Mouse (Mus musculus) cerebellum, adult 18-20 months (tissue): ENCODE results near the gene Rbl2.
A peak's percentile ranks its signal among the peaks of the same experiment; 100 is the strongest.

Source experiments
- DNase-seq, 2 experiments: peaks; one replicate each; pipeline ENCODE4 v3.0.0; 2021

Rbl2 gene

GRCm38 (mm10) chr8:91069834-91070233, at the start of gene Rbl2:
Rbl2 (plus strand) TSS chr8:91070057.
- peak; percentile 96 to 97 for DNase-seq

- DNase-seq = no peak
Observed at GRCm38 (mm10) chr8:91034417-91034816, 35.4 kb upstream of the Rbl2 start.

GRCm38 (mm10) chr8:91036905-91037304, 33.0 kb upstream of the Rbl2 start:
- DNase-seq = no peak

GRCm38 (mm10) chr8:91038637-91039036, 31.2 kb upstream of the Rbl2 start:
- DNase-seq = no peak

- DNase-seq = no peak
Observed at GRCm38 (mm10) chr8:91046370-91046769, 23.5 kb upstream of the Rbl2 start.

- peak; percentile 68 to 77 for DNase-seq
Observed at GRCm38 (mm10) chr8:91051037-91051436, 18.8 kb upstream of the Rbl2 start.

GRCm38 (mm10) chr8:91054418-91054817, 15.4 kb upstream of the Rbl2 start:
- no peak for DNase-seq

- no peak for DNase-seq
Observed at GRCm38 (mm10) chr8:91056848-91057247, 13.0 kb upstream of the Rbl2 start.

- DNase-seq = no peak
Observed at GRCm38 (mm10) chr8:91059086-91059578, 10.7 kb upstream of the Rbl2 start.

- no peak for DNase-seq
Observed at GRCm38 (mm10) chr8:91059884-91060510, 9.9 kb upstream of the Rbl2 start.

- no peak for DNase-seq
Observed at GRCm38 (mm10) chr8:91060555-91061471, 9.0 kb upstream of the Rbl2 start.

GRCm38 (mm10) chr8:91065179-91065578, 4.7 kb upstream of the Rbl2 start:
- no peak for DNase-seq

GRCm38 (mm10) chr8:91069407-91069806, 450 bp upstream of the Rbl2 start:
- peak; percentile 45 to 49 for DNase-seq

GRCm38 (mm10) chr8:91070275-91070859, 510 bp downstream of the Rbl2 start:
- DNase-seq = peak; percentile 60 to 66

GRCm38 (mm10) chr8:91077077-91077867, 7.4 kb downstream of the Rbl2 start:
- DNase-seq = no peak

- no peak for DNase-seq
Observed at GRCm38 (mm10) chr8:91079678-91080077, 9.8 kb downstream of the Rbl2 start.

GRCm38 (mm10) chr8:91081911-91082310, 12.1 kb downstream of the Rbl2 start:
- no peak for DNase-seq

GRCm38 (mm10) chr8:91082428-91082827, 12.6 kb downstream of the Rbl2 start:
- DNase-seq = no peak

- DNase-seq = no peak
Observed at GRCm38 (mm10) chr8:91088452-91088851, 18.6 kb downstream of the Rbl2 start.

GRCm38 (mm10) chr8:91089601-91090000, 19.7 kb downstream of the Rbl2 start:
- DNase-seq = no peak

- DNase-seq = no peak
Observed at GRCm38 (mm10) chr8:91094135-91094534, 24.3 kb downstream of the Rbl2 start.

GRCm38 (mm10) chr8:91098106-91098505, 28.2 kb downstream of the Rbl2 start:
- DNase-seq = no peak

- DNase-seq = no peak
Observed at GRCm38 (mm10) chr8:91106271-91106670, 36.4 kb downstream of the Rbl2 start.
